Mouse (Mus musculus) urinary bladder, postnatal 4 days (tissue): ENCODE data around the gene C5ar2.
"Not testable (repeated sequence)": the region's sequence is repeated elsewhere in the genome, so short reads cannot be mapped to it uniquely, and the experiment has no call there.

Experiments
- DNase-seq, 2 experiments: peaks; one replicate each; pipeline ENCODE4 v3.0.0; 2021 to 2022; ENCODE audit warnings: low spot score in 2 of 2

The C5ar2 gene

DNA sequence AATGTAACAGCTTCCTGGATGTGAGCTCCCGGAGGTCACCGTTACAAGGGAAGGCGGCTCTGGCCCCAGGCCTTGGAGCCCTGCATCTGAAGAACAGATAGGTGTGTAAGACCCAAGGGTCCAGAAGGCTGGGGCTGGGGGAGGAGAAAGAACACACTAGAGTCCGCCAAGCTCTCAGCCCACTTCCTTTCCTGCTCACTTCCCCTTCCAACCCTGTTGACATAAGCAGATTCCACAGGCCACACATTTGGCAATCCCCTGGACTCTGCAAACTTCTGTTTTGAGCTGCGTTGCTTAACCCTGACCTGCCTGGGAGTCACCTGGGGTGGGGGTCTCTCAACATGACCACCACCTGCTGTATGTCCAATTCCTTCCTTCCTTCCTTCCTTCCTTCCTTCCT is at the start of gene C5ar2:
C5ar2 (minus strand) TSS at position 88 of the 400 bp plus-strand sequence.
- no peak for DNase-seq

GRCm38 (mm10) chr7:16287791-16288190 is 43.8 kb upstream of the C5ar2 start:
- no peak for DNase-seq

DNA sequence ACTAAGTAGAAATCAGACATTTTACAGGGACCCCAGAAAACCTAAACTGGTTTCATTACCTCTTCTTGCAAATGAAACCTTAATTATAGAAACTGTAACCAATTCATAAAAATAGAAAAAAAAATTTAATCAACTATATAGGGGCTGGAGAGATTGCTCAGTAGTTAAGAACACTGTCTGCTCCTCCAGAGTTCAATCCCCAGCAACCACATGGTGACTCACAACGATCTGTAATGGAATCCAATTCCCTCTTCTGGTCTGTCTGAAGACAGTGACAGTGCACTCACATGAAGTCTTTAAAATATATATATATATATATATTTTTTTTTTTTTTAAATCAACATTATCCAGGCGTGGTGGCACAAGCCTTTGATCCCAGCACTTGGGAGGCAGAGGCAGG is 43.1 kb upstream of the C5ar2 start:
- DNase-seq = no peak

GRCm38 (mm10) chr7:16286026-16286961 is 42.3 kb upstream of the C5ar2 start, which contains the start of gene Ccdc9:
Gene Ccdc9, minus strand, starts transcription at chr7:16286795.
- DNase-seq = peak; percentile 100

GRCm38 (mm10) chr7:16285450-16286025 is 41.6 kb upstream of the C5ar2 start:
- peak; percentile 83 to 87 for DNase-seq

GRCm38 (mm10) chr7:16284904-16285303 is 41.0 kb upstream of the C5ar2 start:
- no peak for DNase-seq

- no peak for DNase-seq
These were observed 40.0 kb upstream of the C5ar2 start for GRCm38 (mm10) chr7:16284001-16284400.

DNA sequence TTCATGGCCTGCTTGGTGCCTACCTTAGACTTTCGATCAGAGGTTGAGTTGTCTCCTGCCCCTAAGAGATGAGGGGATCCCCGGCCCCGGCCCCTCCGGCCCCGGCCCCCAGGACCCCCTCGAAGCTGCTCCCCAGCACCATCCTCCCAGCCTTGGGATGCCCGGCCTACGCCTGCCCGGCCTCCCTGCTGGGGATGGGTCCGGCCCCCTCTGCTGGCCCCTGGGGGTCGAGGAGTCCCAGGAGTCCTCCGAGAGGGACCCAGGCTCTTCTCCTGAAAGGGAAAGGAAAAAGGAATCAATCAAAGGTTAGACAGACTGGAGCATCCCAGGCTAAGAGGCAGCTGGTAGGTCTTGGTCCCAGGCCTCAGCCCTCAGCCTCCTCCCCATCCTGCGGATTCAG is 38.4 kb upstream of the C5ar2 start:
- no peak for DNase-seq

GRCm38 (mm10) chr7:16280721-16281120 is 36.8 kb upstream of the C5ar2 start:
- no peak for DNase-seq

GRCm38 (mm10) chr7:16274922-16275890 is 31.3 kb upstream of the C5ar2 start:
- DNase-seq = no peak

DNA sequence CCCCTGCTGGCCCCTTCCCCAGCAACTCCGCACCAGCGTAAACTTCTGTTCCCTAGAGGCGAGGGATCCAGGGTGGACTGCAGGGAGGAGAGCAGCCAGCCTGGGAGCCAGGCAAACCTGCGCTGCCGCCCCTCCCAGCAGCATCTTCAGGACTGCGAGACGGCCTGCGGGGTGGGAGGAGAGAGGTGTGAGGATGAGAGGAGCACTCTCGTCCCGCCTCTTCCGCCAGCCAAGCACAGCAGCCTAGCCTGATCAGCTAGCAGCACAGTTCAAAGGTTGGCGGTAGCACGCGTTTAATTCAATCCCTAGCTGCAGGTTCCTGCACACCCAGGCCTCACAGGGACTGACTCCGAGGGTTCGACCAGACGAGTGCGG is 29.8 kb upstream of the C5ar2 start:
- DNase-seq = peak in 1 of 2 experiments; percentile 69

DNA sequence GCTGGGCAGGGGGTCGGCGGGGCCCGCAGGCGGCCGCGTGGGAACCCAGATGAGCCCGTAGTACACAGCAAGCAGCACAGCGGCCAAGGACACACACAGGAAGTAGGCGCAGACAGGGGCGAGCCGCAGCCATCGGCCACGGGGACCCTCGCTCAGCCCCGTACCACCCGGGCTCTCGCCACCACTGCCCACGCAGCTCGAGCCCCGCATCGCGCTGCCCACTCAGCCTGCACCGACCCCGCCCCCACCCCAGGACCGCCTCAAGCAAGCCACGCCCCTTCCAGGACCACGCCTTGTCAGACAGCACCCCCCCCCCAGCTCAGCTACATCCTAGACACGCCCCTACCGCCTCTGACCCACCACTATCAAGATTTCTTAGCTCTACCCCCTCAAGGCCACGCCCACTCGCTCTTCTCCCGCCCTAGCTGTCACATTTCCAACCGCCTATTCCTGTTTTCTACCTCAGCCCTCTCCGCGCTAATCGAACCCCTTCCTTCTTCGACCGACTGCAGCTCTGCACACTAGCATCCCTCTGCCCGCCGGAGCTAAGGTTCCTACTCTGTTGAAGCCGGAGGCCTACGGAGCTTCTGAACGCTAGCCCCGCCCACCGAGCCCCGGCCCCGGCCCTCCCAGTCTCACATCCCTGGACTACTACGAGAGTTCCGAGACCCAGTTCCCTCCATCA is 29.3 kb upstream of the C5ar2 start, which contains the start of gene Inafm1:
Inafm1 (minus strand) TSS at position 537 of the 685 bp plus-strand sequence.
- DNase-seq = peak; percentile 80 to 89

GRCm38 (mm10) chr7:16272681-16273080 is 28.7 kb upstream of the C5ar2 start:
- peak; percentile 67 to 74 for DNase-seq

DNA sequence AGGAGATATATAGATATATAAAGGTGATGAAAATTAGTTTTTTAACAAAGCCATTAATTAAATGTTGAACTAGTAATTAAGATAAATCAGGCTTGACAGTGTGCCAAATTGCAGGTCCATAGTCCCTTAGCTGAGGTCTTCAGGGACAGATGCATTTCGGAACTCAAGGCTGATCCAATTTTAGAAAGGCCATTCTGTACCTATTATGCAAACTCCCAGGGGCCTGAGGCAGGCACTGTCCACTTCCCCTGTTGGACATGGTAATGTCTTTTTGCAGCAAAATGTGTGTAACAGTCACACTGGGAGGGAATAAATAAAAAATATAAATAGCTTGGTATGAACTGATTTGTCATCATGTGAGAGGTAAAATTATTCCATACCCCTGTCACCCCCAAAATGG is 27.2 kb upstream of the C5ar2 start:
- no peak for DNase-seq

GRCm38 (mm10) chr7:16266593-16266992 is 22.6 kb upstream of the C5ar2 start:
- not testable (repeated sequence) for DNase-seq

GRCm38 (mm10) chr7:16265856-16266255 is 21.9 kb upstream of the C5ar2 start:
- no peak for DNase-seq

DNA sequence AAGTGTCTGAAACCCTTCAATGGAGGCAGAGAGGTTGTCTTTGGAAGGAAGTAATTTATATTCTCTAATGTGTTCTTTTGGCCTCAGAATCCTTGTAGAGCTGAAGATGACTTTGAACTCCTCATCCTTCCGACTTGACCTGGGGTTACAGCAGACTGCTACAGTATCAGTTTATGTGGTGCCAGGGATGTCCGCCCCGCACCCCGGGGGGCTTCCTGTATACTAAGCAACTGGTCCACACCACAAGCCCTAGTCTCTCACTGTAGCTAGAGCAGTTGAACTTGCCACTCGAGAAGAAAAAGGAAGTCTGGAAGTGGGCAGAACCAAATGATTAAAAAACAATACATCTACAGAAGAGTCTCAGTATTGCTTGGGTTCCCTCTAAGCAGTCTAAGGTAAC is 19.9 kb upstream of the C5ar2 start:
- no peak for DNase-seq

GRCm38 (mm10) chr7:16263015-16263787 is 19.2 kb upstream of the C5ar2 start:
- DNase-seq = peak in 1 of 2 experiments; percentile 75

DNA sequence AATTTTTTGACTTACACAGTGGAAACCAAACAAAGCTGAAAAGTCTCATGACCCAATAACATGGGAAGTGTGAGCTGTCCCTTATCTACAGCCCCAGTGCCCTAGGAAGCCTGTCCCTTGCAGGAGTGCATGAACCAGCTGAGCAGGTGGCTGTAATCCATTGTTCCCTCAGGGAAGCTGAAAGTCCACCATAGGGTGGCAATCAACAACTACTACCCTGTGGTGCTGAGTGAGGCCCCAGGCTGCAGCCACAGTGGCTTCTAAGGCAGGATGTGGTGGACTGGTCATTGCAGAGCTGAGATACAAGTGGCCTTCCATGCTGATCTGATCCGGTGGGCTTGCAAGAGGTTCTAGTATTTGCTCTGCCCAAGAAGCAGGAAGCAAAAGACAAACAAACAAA is 17.1 kb upstream of the C5ar2 start:
- DNase-seq = no peak

GRCm38 (mm10) chr7:16259110-16259590 is 15.2 kb upstream of the C5ar2 start, which contains the start of gene C5ar1:
Gene C5ar1, minus strand, starts transcription at chr7:16259540.
- no peak for DNase-seq
